Comparison of ENCODE assay signal across 8 mouse cellular contexts in the genomic region with DNA sequence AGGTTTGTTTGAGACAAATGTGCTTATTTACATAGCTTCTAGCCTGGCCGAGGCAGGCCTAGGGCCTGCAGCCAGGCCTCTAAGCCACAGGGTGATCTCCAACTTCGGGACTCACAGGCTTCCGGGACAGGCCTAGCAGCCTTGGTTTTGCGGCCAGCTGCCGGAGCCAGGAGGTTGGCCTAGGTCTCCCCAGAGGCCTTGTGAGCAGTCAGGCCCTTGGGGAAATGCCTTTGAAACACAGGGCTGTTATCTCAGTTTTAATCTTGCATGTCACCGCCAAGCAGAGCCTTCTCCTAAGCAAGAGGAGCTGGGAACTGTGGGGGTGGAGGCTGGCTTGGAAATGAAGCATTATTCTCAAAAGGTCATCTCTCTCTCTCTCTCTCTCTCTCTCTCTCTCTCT.
DNase-seq lines count a peak whose midpoint lies in the region; ATAC-seq and TF ChIP-seq lines count a peak whose summit lies in the region.

No protein-coding gene starts in this region.

- no peak overlapping the region for H3K9ac ChIP-seq in hindbrain, embryonic 15.5 days
- no peak overlapping the region for H3K9ac ChIP-seq in liver, adult 2 months (ENCODE audit: low read depth, low read length)

- peaks cover 25% of the 10 kb centered on the region for H3K4me1 ChIP-seq in hindbrain, embryonic 15.5 days (replicated peaks)
- H3K4me1 ChIP-seq in liver, adult 2 months (ENCODE audit: control insufficient read depth, insufficient read depth, low read length) = no peaks in the 10 kb centered on the region

- H3K4me2 ChIP-seq in hindbrain, embryonic 15.5 days = no peak overlapping the region

- no peak overlapping the region for H3K4me3 ChIP-seq in hindbrain, embryonic 15.5 days
- no peak overlapping the region for H3K4me3 ChIP-seq in liver, adult 2 months (ENCODE audit: insufficient read depth, low read depth, low read length)

- no peaks in the 10 kb centered on the region for H3K36me3 ChIP-seq in hindbrain, embryonic 15.5 days
- no peaks in the 10 kb centered on the region for H3K36me3 ChIP-seq in liver, adult 2 months (ENCODE audit: control insufficient read depth, insufficient read depth, low read length)

- H3K79me2 ChIP-seq in liver, adult 2 months (ENCODE audit: control insufficient read depth, insufficient read depth, low read length) = no peaks in the 10 kb centered on the region

- ATAC-seq in hindbrain, embryonic 15.5 days (ENCODE audit: low FRiP score, low read depth) = no peak

- no peaks in the 10 kb centered on the region for H3K27me3 ChIP-seq in hindbrain, embryonic 15.5 days
- no peaks in the 10 kb centered on the region for H3K27me3 ChIP-seq in liver, adult 2 months (ENCODE audit: control insufficient read depth, insufficient read depth, low read length)

- peak; percentile 49 for DNase-seq in CD4-positive, CD25-positive, alpha-beta regulatory T cell, adult 2 months (ENCODE audit: low read depth, low spot score)
- peak; percentile 94 for DNase-seq in adipocyte (ENCODE audit: low spot score)
- DNase-seq in fibroblast of lung, adult 2 months (ENCODE audit: low read depth) = peak; percentile 96
- DNase-seq in liver, adult 2 months (ENCODE audit: extremely low read depth, low read depth, low spot score) = peak; percentile 16
- peak; percentile 40 for DNase-seq in neural tube, embryonic 10.5 days (ENCODE audit: extremely low spot score, low spot score)
- DNase-seq in thymus, postnatal 4 days = peak; percentile 55
- DNase-seq in cerebellum, adult 9-11 months = no peak

- no peak for TF ChIP-seq POLR2A in liver, adult 2 months (IDR thresholded peaks at IDR 0.05; ENCODE audit: extremely low read depth, insufficient read depth, low read length)

- 36% methylated on average over 6 of the region's 6 CpGs for WGBS in hindbrain, embryonic 15.5 days
- 45% methylated on average over 6 of the region's 6 CpGs for WGBS in liver, adult 2 months

- TF ChIP-seq CTCF in liver, adult 2 months (IDR thresholded peaks at IDR 0.05; ENCODE audit: low read depth, low read length) = no peak

- no peaks in the 10 kb centered on the region for H3K9me3 ChIP-seq in hindbrain, embryonic 15.5 days

- H3K27ac ChIP-seq in hindbrain, embryonic 15.5 days (replicated peaks) = 0 out of 2 replicates have a peak overlapping the region, but pooled peaks have one; percentile 8
- no peak overlapping the region for H3K27ac ChIP-seq in liver, adult 2 months (replicated peaks; ENCODE audit: insufficient read depth, low read depth, low read length)
